ENCODE assay signal across 15 mouse cellular contexts in the genomic region with DNA sequence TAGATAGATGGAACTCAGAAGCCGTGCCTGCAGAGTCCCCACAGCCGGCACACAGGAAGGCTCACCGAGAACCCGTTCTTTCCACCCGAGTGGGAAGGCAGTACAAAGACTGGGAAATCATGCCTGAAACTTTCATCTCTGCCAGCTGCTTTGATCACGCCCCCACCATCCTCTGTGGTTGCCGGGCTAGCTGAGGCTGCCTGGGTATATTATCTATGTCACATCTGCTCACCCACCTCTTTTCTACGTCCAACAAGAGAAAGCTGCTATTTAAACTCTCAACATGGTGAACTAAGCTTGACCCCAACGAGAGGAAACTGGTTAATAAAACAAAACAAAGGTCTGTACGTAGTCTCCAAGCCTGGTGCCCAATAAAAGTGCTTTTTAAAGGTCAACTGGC. TPM values are rescaled to one million over a fixed set of nuclear protein-coding genes. Genes with fewer than 3 reads are reported as not detected.
DNase-seq lines count a peak whose midpoint lies in the region; ATAC-seq and TF ChIP-seq lines count a peak whose summit lies in the region.
"Had no signal": no experiment of that assay in that cellular context is flagged by ENCODE, and none has a peak within 500 bp of the region (broad histone marks: within the 10 kb centered on the region; RNA-seq: fewer than 3 reads in every experiment).

No protein-coding gene starts in this region.

- no peaks in the 10 kb centered on the region for H3K9me3 ChIP-seq in limb, embryonic 12.5 days
- H3K9me3 ChIP-seq in limb, embryonic 10.5 days (replicated peaks) = no peaks in the 10 kb centered on the region
- H3K9me3 ChIP-seq: embryonic facial prominence, embryonic 10.5 days; heart, embryonic 13.5 days; midbrain, embryonic 10.5 days; neural tube, embryonic 15.5 days had no signal

- no peak overlapping the region for H3K4me3 ChIP-seq in limb, embryonic 12.5 days (replicated peaks)
- H3K4me3 ChIP-seq in limb, embryonic 10.5 days = no peak overlapping the region
- H3K4me3 ChIP-seq in cortical plate, adult 2 months (ENCODE audit: insufficient read depth, low read length) = no peak overlapping the region
- H3K4me3 ChIP-seq: embryonic facial prominence, embryonic 10.5 days; heart, embryonic 13.5 days; midbrain, embryonic 10.5 days; neural tube, embryonic 15.5 days had no signal

- WGBS in limb, embryonic 12.5 days = 42% methylated on average over 10 of the region's 10 CpGs
- 51% methylated on average over 10 of the region's 10 CpGs for WGBS in limb, embryonic 10.5 days

- TF ChIP-seq CTCF in cortical plate, adult 2 months (IDR thresholded peaks at IDR 0.05; ENCODE audit: extremely low read depth, insufficient read depth, low read length) = no peak

- TF ChIP-seq POLR2A in cortical plate, adult 2 months (IDR thresholded peaks at IDR 0.05; ENCODE audit: extremely low read depth, insufficient read depth, low read length) = no peak

- H3K4me2 ChIP-seq in limb, embryonic 12.5 days = no peak overlapping the region
- H3K4me2 ChIP-seq: heart, embryonic 13.5 days; liver, embryonic 11.5 days; neural tube, embryonic 15.5 days had no signal

- H3K4me1 ChIP-seq in limb, embryonic 12.5 days (replicated peaks) = peaks cover 10% of the 10 kb centered on the region
- H3K4me1 ChIP-seq in limb, embryonic 10.5 days = peaks cover 12% of the 10 kb centered on the region
- peaks cover 3% of the 10 kb centered on the region; the same call in 1 of the 2 replicates for H3K4me1 ChIP-seq in cortical plate, adult 2 months (ENCODE audit: control insufficient read depth, insufficient read depth, low read length)
- H3K4me1 ChIP-seq: midbrain, embryonic 10.5 days had no signal

- H3K36me3 ChIP-seq in limb, embryonic 12.5 days = peaks cover 43% of the 10 kb centered on the region; the same call in 1 of the 2 replicates
- H3K36me3 ChIP-seq in limb, embryonic 10.5 days = peaks cover 25% of the 10 kb centered on the region

- no peak for DNase-seq in limb, embryonic 10.5 days (ENCODE audit: low spot score)
- peak; percentile 56 to 74 for DNase-seq in thymus, adult 18-20 months
- no peak for DNase-seq in yolk sac, embryonic 10.5 days (ENCODE audit: low spot score)
- no peak for DNase-seq in MN1 (ENCODE audit: low spot score)
- DNase-seq: adrenal gland, postnatal 10 days; cerebellum, adult 11-12 months had no signal

- ATAC-seq in limb, embryonic 12.5 days (ENCODE audit: insufficient number of reproducible peaks, insufficient read depth, low FRiP score, low TSS enrichment, low read depth) = no peak
- ATAC-seq in CD4-positive, CD25-positive, alpha-beta regulatory T cell, adult 4 months = peak; percentile 90
- ATAC-seq: hindbrain, embryonic 16.5 days had no signal

- no peaks in the 10 kb centered on the region for H3K27me3 ChIP-seq in limb, embryonic 12.5 days
- no peaks in the 10 kb centered on the region for H3K27me3 ChIP-seq in limb, embryonic 10.5 days (ENCODE audit: low read depth, poor library complexity, severe bottlenecking)
- H3K27me3 ChIP-seq: heart, embryonic 13.5 days; neural tube, embryonic 15.5 days had no signal

- no peak overlapping the region for H3K9ac ChIP-seq in limb, embryonic 12.5 days (replicated peaks)
- H3K9ac ChIP-seq: heart, embryonic 13.5 days; neural tube, embryonic 15.5 days had no signal

- H3K27ac ChIP-seq in limb, embryonic 12.5 days = 0 out of 2 replicates have a peak overlapping the region, but pooled peaks have one; percentile 5
- H3K27ac ChIP-seq in limb, embryonic 10.5 days = no peak overlapping the region
- peak overlapping the region; percentile 37; the same call in 1 of the 2 replicates for H3K27ac ChIP-seq in cortical plate, adult 2 months (ENCODE audit: insufficient read depth, low read length)
- H3K27ac ChIP-seq: embryonic facial prominence, embryonic 10.5 days; heart, embryonic 13.5 days; midbrain, embryonic 10.5 days; neural tube, embryonic 15.5 days had no signal

RNA-seq across cellular contexts. Expression of a gene that starts 52.1 kb away (rescaled TPM):
- polyA plus RNA-seq in limb, embryonic 12.5 days (2016; fragmentation: Nextera tagmentation; extraction: Ambion mirVana) = 40.6 and 41.0 TPM in 2 replicates
- 37.6 and 39.7 TPM in 2 replicates for polyA plus RNA-seq in limb, embryonic 10.5 days (2016; fragmentation: Nextera tagmentation; extraction: Ambion mirVana)
- polyA plus RNA-seq in CD4-positive, CD25-positive, alpha-beta regulatory T cell, adult 4 months (2017; shearing (Covaris generic)) = 10 to 100 TPM; 51.7 to 77.9 TPM
- polyA plus RNA-seq in cortical plate, adult 2 months (2012; rRNA removed) = 28.4 and 31.9 TPM in 2 replicates

Comparison
In these comparisons a context has a peak if more than half of its experiments do, and no peak if none do; other contexts are left out.
1. DNase-seq: peak in thymus, adult 18-20 months (2 of 2); none in limb, embryonic 10.5 days (single experiment), yolk sac, embryonic 10.5 days (single experiment) and MN1 (single experiment).